Mouse (Mus musculus): ENCODE results near the gene Spata9. TPM values are rescaled to one million over a fixed set of nuclear protein-coding genes. Genes with fewer than 3 reads are reported as not detected.

Spata9 gene
- polyA plus RNA-seq, 1 experiment from 2014 or later = 0.97 TPM

DNA sequence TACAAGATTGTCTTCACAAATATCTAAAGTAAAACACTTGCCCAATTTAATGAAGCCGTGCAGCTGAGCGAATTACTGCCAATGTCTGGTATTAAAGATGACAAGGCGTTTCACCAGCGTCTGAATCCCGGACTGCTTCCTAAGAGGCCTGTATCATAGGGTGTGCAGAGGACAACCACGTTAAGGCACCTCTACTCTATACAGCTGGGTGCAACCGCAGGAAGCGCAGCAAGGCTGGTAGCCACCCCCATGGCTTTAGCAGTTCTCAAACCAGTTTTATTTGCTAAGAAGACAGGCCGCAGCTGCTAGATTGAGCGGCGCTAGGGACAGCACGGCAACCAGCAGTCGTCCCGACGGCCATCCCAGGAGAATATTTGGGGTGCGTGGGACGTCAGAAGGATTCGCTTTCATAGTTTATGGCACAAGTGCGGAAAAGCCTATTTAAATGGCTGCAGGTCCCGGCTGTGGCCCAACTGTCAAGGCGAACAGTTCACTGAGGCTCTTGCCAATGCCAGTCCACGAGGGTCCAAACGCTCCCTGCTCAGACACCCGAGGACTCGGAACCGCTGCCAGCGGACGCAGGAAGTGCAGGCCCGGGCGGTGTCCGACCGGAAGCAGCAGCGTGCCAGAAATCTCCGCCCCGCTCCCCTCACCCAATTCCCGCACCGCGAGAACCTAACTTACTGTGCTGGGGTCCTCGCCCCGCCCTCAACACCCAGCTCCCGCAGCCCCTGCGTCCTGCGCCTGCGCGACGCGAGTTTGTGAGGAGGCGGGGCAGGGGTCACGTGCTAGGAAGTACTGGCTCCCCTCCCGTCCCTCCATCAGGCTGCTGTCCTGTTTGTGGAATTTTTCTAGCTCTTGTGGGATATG, 51.3 kb downstream of the Spata9 start, which contains the start of gene Rfesd:
Gene Rfesd, minus strand, starts transcription at position 746 of the 870 bp plus-strand sequence.
- WGBS = 2% methylated on average over 47 of the region's 50 CpGs
- H3K4me1 ChIP-seq (replicated peaks; ENCODE audit: control insufficient read depth, insufficient read depth, low read length) = no peaks in the 10 kb centered on the region
- peak within 1 kb of the TSS; percentile 94 for H3K9ac ChIP-seq (ENCODE audit: low read depth, low read length)
- peak within 1 kb of the TSS; percentile 87 for H3K27ac ChIP-seq (ENCODE audit: low read depth, low read length)
- no peaks in the 10 kb centered on the region for H3K27me3 ChIP-seq (ENCODE audit: control insufficient read depth, insufficient read depth, low read length)
- peak within 1 kb of the TSS; percentile 77 for H3K4me3 ChIP-seq (ENCODE audit: low read depth, low read length)
- H3K4me2 ChIP-seq (replicated peaks; ENCODE audit: low read depth, low read length) = peak within 1 kb of the TSS; percentile 77
- no peaks in the 10 kb centered on the region for H3K36me3 ChIP-seq (ENCODE audit: control insufficient read depth, insufficient read depth, low read length)
- DNase-seq (ENCODE audit: low spot score) (peak; percentile 99), ATAC-seq (ENCODE audit: low FRiP score) (peak; percentile 100)
- H3K9me3 ChIP-seq (ENCODE audit: control insufficient read depth, low read length) = no peaks in the 10 kb centered on the region

- DNase-seq (ENCODE audit: low spot score) (no peak), ATAC-seq (ENCODE audit: low FRiP score) (peak; percentile 71)
- no peak overlapping the region for H3K9ac ChIP-seq (ENCODE audit: low read depth, low read length)
- no peak overlapping the region for H3K27ac ChIP-seq (ENCODE audit: low read depth, low read length)
- H3K4me3 ChIP-seq (ENCODE audit: low read depth, low read length) = peak overlapping the region; percentile 77
- no peaks in the 10 kb centered on the region for H3K27me3 ChIP-seq (ENCODE audit: control insufficient read depth, insufficient read depth, low read length)
- H3K9me3 ChIP-seq (ENCODE audit: control insufficient read depth, low read length) = no peaks in the 10 kb centered on the region
- no peaks in the 10 kb centered on the region for H3K4me1 ChIP-seq (replicated peaks; ENCODE audit: control insufficient read depth, insufficient read depth, low read length)
- 47% methylated on average over 5 of the region's 5 CpGs for WGBS
- no peaks in the 10 kb centered on the region for H3K36me3 ChIP-seq (ENCODE audit: control insufficient read depth, insufficient read depth, low read length)
- H3K4me2 ChIP-seq (replicated peaks; ENCODE audit: low read depth, low read length) = peak overlapping the region; percentile 12; the same call in 1 of the 2 replicates
Measured at GRCm38 (mm10) chr13:76018844-76019400, 52.0 kb downstream of the Spata9 start.

DNA sequence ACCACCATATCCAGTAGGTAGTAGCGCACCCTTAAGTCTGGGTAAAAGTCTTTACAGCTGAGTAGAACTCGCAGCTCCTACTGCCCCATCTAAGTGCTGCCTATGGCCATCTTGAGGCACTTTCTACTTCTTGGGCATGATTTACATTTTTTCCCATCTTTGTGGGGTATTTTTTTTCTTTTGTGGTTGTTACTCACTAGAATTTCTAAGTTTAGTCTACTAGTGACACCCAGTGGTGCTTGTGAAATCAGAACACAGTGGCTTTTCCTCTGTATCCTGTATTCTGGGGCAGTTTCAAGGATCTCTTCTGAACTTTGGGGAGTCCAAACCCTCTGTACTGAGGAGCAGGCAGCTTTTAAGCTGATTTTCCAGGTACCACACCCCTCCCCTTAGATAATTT, 54.8 kb downstream of the Spata9 start:
- H3K4me1 ChIP-seq (replicated peaks; ENCODE audit: control insufficient read depth, insufficient read depth, low read length) = no peaks in the 10 kb centered on the region
- DNase-seq (ENCODE audit: low spot score) = no peak

DNA sequence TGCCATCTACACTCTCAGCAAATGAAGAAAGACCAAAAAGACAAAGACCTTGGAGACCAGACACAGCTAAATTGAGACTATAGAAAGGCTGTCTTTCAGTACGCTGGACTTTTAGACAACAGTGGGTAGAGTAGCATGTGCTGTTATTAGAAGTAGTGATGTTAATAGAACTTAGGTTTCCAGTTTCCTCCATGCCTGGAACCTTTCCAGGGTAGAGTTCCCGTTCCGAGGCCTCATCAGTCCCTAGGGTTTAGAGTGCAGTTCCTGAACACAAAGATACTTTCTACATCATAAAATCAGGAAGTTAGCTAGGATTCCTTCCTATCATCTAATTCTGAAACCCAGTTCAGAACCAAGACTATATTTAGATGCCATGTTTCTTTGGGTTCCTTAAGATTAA, 57.6 kb downstream of the Spata9 start:
- H3K4me3 ChIP-seq (ENCODE audit: low read depth, low read length) = no peak overlapping the region
- ATAC-seq (ENCODE audit: low FRiP score) (no peak), DNase-seq (ENCODE audit: low spot score) (no peak)
- no peaks in the 10 kb centered on the region for H3K4me1 ChIP-seq (replicated peaks; ENCODE audit: control insufficient read depth, insufficient read depth, low read length)
- no peak overlapping the region for H3K27ac ChIP-seq (ENCODE audit: low read depth, low read length)
- no peaks in the 10 kb centered on the region for H3K9me3 ChIP-seq (ENCODE audit: control insufficient read depth, low read length)
- 88% methylated on average over 3 of the region's 3 CpGs for WGBS
- no peaks in the 10 kb centered on the region for H3K27me3 ChIP-seq (ENCODE audit: control insufficient read depth, insufficient read depth, low read length)
- H3K36me3 ChIP-seq (ENCODE audit: control insufficient read depth, insufficient read depth, low read length) = no peaks in the 10 kb centered on the region
- no peak overlapping the region for H3K4me2 ChIP-seq (replicated peaks; ENCODE audit: low read depth, low read length)
- H3K9ac ChIP-seq (ENCODE audit: low read depth, low read length) = no peak overlapping the region

More for the DNA sequence above, 54.8 kb downstream of the Spata9 start:
- H3K27me3 ChIP-seq (ENCODE audit: control insufficient read depth, insufficient read depth, low read length) = no peaks in the 10 kb centered on the region
- H3K4me3 ChIP-seq (ENCODE audit: low read depth, low read length) = no peak overlapping the region
- H3K27ac ChIP-seq (ENCODE audit: low read depth, low read length) = no peak overlapping the region
- 92% methylated on average over 2 of the region's 2 CpGs for WGBS
- H3K36me3 ChIP-seq (ENCODE audit: control insufficient read depth, insufficient read depth, low read length) = no peaks in the 10 kb centered on the region
- H3K9ac ChIP-seq (ENCODE audit: low read depth, low read length) = no peak overlapping the region
- H3K4me2 ChIP-seq (replicated peaks; ENCODE audit: low read depth, low read length) = no peak overlapping the region
- ATAC-seq (ENCODE audit: low FRiP score) = no peak
- H3K9me3 ChIP-seq (ENCODE audit: control insufficient read depth, low read length) = no peaks in the 10 kb centered on the region

DNA sequence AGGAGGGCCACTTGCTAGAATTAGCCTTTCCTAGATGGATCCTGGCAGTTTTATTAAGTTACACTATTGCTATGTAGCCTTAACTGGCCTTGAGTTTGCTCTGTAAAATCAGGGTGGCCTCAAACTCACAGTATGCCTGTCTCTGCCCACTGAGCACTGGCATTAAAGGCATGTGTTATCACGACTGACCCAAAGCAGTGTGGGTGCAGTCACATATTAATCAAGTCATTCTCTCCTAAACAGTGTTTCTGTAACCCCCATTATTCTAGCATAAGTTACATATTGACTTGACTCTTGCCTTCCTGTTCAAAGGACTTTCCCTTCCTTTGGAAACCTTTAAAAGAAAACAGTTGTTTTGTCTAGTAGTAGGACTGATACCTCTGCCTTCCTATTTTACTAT, 75.5 kb downstream of the Spata9 start:
- ATAC-seq (ENCODE audit: low FRiP score) (no peak), DNase-seq (ENCODE audit: low spot score) (no peak)
- Histone ChIP-seq H3K9me3 (ENCODE audit: control insufficient read depth, low read length) (no peaks in the 10 kb centered on the region), H3K4me3 (ENCODE audit: low read depth, low read length) (no peak overlapping the region), H3K27ac (ENCODE audit: low read depth, low read length) (no peak overlapping the region), H3K4me2 (replicated peaks; ENCODE audit: low read depth, low read length) (no peak overlapping the region), H3K27me3 (ENCODE audit: control insufficient read depth, insufficient read depth, low read length) (no peaks in the 10 kb centered on the region), H3K36me3 (ENCODE audit: control insufficient read depth, insufficient read depth, low read length) (no peaks in the 10 kb centered on the region), H3K9ac (ENCODE audit: low read depth, low read length) (no peak overlapping the region), H3K4me1 (replicated peaks; ENCODE audit: control insufficient read depth, insufficient read depth, low read length) (no peaks in the 10 kb centered on the region)
- 61% methylated on average over 1 of the region's 1 CpGs for WGBS

- H3K9me3 ChIP-seq (ENCODE audit: control insufficient read depth, low read length) = no peaks in the 10 kb centered on the region
- H3K27ac ChIP-seq (ENCODE audit: low read depth, low read length) = no peak overlapping the region
- H3K27me3 ChIP-seq (ENCODE audit: control insufficient read depth, insufficient read depth, low read length) = no peaks in the 10 kb centered on the region
- H3K4me1 ChIP-seq (replicated peaks; ENCODE audit: control insufficient read depth, insufficient read depth, low read length) = no peaks in the 10 kb centered on the region
- ATAC-seq (ENCODE audit: low FRiP score) = no peak
- H3K4me2 ChIP-seq (replicated peaks; ENCODE audit: low read depth, low read length) = no peak overlapping the region
- no peak for DNase-seq (ENCODE audit: low spot score)
- H3K9ac ChIP-seq (ENCODE audit: low read depth, low read length) = no peak overlapping the region
- no peak overlapping the region for H3K4me3 ChIP-seq (ENCODE audit: low read depth, low read length)
- H3K36me3 ChIP-seq (ENCODE audit: control insufficient read depth, insufficient read depth, low read length) = no peaks in the 10 kb centered on the region
Measured at GRCm38 (mm10) chr13:76044971-76045370, 78.0 kb downstream of the Spata9 start.

Other genes starting within 250 kb of the Spata9 start
- 36.5 and 42.2 TPM in 2 replicates for gene Glrx, start 127.3 kb upstream of the Spata9 start, polyA plus RNA-seq (2014; fragmentation: Nextera tagmentation; extraction: Ambion mirVana)
- 55.2 and 64.5 TPM in 2 replicates for gene Rhobtb3, start 23.2 kb upstream of the Spata9 start, polyA plus RNA-seq (2014; fragmentation: Nextera tagmentation; extraction: Ambion mirVana)
- 18.0 and 19.4 TPM in 2 replicates for gene Rfesd, start 51.6 kb downstream of the Spata9 start, polyA plus RNA-seq (2014; fragmentation: Nextera tagmentation; extraction: Ambion mirVana)
- gene Gpr150, start 89.8 kb downstream of the Spata9 start, polyA plus RNA-seq (2014; fragmentation: Nextera tagmentation; extraction: Ambion mirVana) = 0.37 and 0.39 TPM in 2 replicates
- 5.0 and 5.5 TPM in 2 replicates for gene Arsk, start 131.5 kb downstream of the Spata9 start, polyA plus RNA-seq (2014; fragmentation: Nextera tagmentation; extraction: Ambion mirVana)
- 17.4 and 20.1 TPM in 2 replicates for gene Ttc37, start 131.6 kb downstream of the Spata9 start, polyA plus RNA-seq (2014; fragmentation: Nextera tagmentation; extraction: Ambion mirVana)

Data from hindbrain, embryonic 11.5 days (tissue).